8 mouse cellular contexts compared by ENCODE assay signal in the genomic region with DNA sequence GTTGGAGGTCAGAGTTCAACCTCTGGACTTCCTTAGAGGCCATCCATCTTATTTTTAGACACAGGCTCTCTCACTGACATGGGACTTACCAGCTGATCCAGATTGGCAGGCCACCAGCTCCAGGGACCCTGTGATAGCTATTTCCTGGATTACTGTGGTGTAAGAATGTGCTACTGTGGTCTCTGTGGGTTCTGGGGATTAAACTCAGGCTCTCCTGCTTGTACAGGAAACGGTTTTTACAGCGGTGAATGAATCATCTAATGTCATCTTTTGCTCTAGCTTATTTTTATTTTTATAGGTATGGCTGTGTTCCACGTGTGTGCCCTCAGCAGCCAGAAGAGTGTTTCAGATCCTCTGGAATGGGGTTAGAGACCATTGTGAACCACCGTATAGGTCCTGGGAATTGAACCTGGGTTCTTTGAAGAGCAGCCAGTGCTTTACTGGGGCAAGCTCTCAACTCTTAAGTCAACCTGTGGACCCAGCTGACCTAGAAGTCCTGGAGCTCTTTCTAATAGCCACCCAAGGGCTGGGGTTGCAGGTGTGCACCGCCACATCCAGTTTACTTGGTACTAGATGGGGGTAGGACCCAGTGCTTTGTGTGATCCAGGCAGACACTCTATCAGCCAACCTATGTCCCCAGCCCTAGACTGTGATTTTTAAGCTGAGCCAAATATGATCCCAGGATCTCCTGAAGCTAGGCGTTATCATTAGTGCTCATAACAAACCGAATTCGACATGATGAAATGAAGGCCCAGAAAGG.
DNase-seq lines count a peak whose midpoint lies in the region; ATAC-seq lines count a peak whose summit lies in the region.

No protein-coding gene starts in this region.

- no peak for DNase-seq in lung, postnatal 14 days
- peak; percentile 73 for DNase-seq in kidney, postnatal 10 days
- no peak for DNase-seq in B cell, adult 2 months
- DNase-seq in left cerebral cortex, adult 9 months (ENCODE audit: low spot score in 2 of 2): no peak
- no peak for DNase-seq in spleen, postnatal 14 days (ENCODE audit: low spot score in 2 of 2)

- no peaks in the 10 kb centered on the region for H3K9me3 ChIP-seq in lung, embryonic 16.5 days (ENCODE audit: control insufficient read depth, low read length)
- H3K9me3 ChIP-seq in forebrain, embryonic 16.5 days (ENCODE audit: control insufficient read depth, low read length): no peaks in the 10 kb centered on the region
- H3K9me3 ChIP-seq in stomach, embryonic 14.5 days (ENCODE audit: control insufficient read depth, low read depth, low read length): no peaks in the 10 kb centered on the region

- ATAC-seq in lung, embryonic 16.5 days (ENCODE audit: low read depth): peak; percentile 29
- ATAC-seq in forebrain, embryonic 16.5 days: 0 out of 2 replicates have a peak, but pooled peaks have one; percentile 21
- no peak for ATAC-seq in stomach, embryonic 14.5 days (ENCODE audit: insufficient number of reproducible peaks, insufficient read depth, low FRiP score, low read depth)

- 27% methylated on average over 8 of the region's 8 CpGs for WGBS in lung, embryonic 16.5 days
- 65% methylated on average over 8 of the region's 8 CpGs for WGBS in forebrain, embryonic 16.5 days
- WGBS in stomach, embryonic 14.5 days: 48% methylated on average over 8 of the region's 8 CpGs

- H3K4me2 ChIP-seq in lung, embryonic 16.5 days (ENCODE audit: low read depth, low read length): peak overlapping the region; percentile 21; the same call in 1 of the 2 replicates
- H3K4me2 ChIP-seq in forebrain, embryonic 16.5 days (ENCODE audit: low read length): no peak overlapping the region
- H3K4me2 ChIP-seq in stomach, embryonic 14.5 days (replicated peaks; ENCODE audit: low read depth, low read length): 0 out of 2 replicates have a peak overlapping the region, but pooled peaks have one; percentile 21

- H3K27me3 ChIP-seq in lung, embryonic 16.5 days (ENCODE audit: control insufficient read depth, insufficient read depth, low read depth, low read length): no peaks in the 10 kb centered on the region
- no peaks in the 10 kb centered on the region for H3K27me3 ChIP-seq in forebrain, embryonic 16.5 days (replicated peaks; ENCODE audit: control insufficient read depth, insufficient read depth, low read length)
- H3K27me3 ChIP-seq in stomach, embryonic 14.5 days (ENCODE audit: control insufficient read depth, insufficient read depth, low read length): no peaks in the 10 kb centered on the region

- no peak overlapping the region for H3K4me3 ChIP-seq in lung, embryonic 16.5 days (ENCODE audit: low read length)
- no peak overlapping the region for H3K4me3 ChIP-seq in forebrain, embryonic 16.5 days (replicated peaks; ENCODE audit: low read length)
- H3K4me3 ChIP-seq in stomach, embryonic 14.5 days (ENCODE audit: low read depth, low read length): no peak overlapping the region

- 0 out of 2 replicates have a peak overlapping the region, but pooled peaks have one; percentile 39 for H3K9ac ChIP-seq in lung, embryonic 16.5 days (ENCODE audit: low read length)
- no peak overlapping the region; the same call in 1 of the 2 replicates for H3K9ac ChIP-seq in forebrain, embryonic 16.5 days (replicated peaks; ENCODE audit: low read depth, low read length)
- no peak overlapping the region for H3K9ac ChIP-seq in stomach, embryonic 14.5 days (replicated peaks; ENCODE audit: low read depth, low read length)

- H3K27ac ChIP-seq in lung, embryonic 16.5 days (ENCODE audit: low read length): peak overlapping the region; percentile 95
- H3K27ac ChIP-seq in forebrain, embryonic 16.5 days (ENCODE audit: low read length): peak overlapping the region; percentile 6
- H3K27ac ChIP-seq in stomach, embryonic 14.5 days (ENCODE audit: low read length): peak overlapping the region; percentile 66; the same call in 1 of the 2 replicates

- peaks cover 29% of the 10 kb centered on the region for H3K4me1 ChIP-seq in lung, embryonic 16.5 days (replicated peaks; ENCODE audit: control insufficient read depth, insufficient read depth, low read length)
- peaks cover 13% of the 10 kb centered on the region for H3K4me1 ChIP-seq in forebrain, embryonic 16.5 days (replicated peaks; ENCODE audit: control insufficient read depth, insufficient read depth, low read length)
- peaks cover 13% of the 10 kb centered on the region; the same call in 1 of the 2 replicates for H3K4me1 ChIP-seq in stomach, embryonic 14.5 days (ENCODE audit: control insufficient read depth, insufficient read depth, low read length)

- H3K36me3 ChIP-seq in lung, embryonic 16.5 days (ENCODE audit: control insufficient read depth, insufficient read depth, low read length): no peaks in the 10 kb centered on the region
- H3K36me3 ChIP-seq in forebrain, embryonic 16.5 days (ENCODE audit: control insufficient read depth, insufficient read depth): peaks cover 2% of the 10 kb centered on the region; the same call in 1 of the 2 replicates
- no peaks in the 10 kb centered on the region for H3K36me3 ChIP-seq in stomach, embryonic 14.5 days (ENCODE audit: control insufficient read depth, insufficient read depth, low read length)

Comparison
In these comparisons a context has a peak if more than half of its experiments do, and no peak if none do; other contexts are left out.
1. H3K27ac ChIP-seq: peak in every context shown above with its lines; median percentile 95 in lung, embryonic 16.5 days; 66 in stomach, embryonic 14.5 days; 6 in forebrain, embryonic 16.5 days.